Mouse (Mus musculus): ENCODE results near the gene Cby1.
A peak's percentile ranks its signal among the peaks of the same experiment; 100 is the strongest.

Gene Cby1

DNA sequence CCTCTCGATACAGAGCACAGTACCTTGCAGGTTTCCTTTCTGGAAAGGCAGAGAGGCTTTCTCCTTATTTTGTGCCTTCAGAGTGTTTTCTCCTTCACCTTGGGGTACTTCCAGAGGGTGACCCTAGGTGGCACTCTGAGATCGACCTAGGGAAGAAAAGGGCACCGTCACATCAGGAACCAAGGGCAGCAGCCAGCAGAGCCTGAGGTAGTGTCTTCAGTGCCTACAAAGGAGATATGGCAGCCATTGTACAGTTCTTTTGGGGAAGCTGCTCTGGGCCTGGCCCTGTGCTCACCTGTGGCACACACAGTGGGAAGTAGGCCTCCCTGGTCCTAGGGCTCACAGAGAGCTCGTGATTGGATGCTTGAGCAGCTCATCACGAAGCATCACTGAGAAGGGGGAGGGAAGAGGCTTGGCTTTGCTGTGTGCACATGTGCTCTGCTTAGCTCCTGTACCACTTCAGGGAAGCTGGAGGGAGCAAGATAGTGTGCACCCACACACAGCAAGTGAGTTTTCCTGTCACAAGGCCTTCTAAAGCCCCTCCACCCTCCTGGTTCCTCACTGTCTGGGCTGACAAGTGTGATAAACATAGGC, 49.3 kb downstream of the Cby1 start:
- no peak for DNase-seq

DNA sequence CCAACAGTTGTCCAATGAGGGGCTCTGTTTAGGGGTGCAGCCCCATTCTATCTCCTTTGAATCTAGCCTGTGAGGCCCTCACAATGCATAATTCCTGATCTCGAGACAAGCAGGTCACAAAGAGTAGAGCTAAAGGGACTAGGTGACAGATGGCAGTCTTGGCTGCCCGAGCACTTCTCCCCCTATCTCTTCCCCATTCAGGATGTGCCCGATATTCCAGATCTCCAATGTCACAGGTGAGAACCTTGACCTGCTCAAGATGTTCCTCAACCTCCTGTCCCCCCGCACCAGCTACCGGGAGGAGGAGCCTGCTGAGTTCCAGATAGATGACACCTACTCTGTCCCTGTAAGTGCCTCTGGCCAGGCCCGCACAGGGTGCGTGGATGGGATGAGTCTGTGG, 56.6 kb downstream of the Cby1 start:
- DNase-seq = peak; percentile 47 to 57

DNA sequence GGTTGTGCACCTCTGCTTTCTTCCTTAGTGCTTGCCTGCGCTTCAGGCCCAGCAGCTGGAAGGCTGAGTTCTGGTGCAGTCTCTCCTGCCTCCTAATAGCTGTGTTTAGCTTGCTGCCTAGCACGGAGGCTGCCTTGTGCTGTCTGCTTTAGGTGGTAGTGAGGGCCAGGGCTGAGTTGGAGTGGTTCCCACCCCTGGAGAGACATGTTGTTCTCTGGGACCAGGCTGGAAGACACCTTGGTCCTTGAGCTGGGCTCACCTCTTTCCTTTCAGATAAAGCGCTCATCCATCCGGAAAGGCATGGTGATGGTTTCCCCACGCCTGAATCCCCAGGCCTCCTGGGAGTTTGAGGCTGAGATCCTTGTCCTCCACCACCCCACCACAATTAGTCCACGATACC, 57.7 kb downstream of the Cby1 start:
- DNase-seq = peak; percentile 65 to 68
